Mouse (Mus musculus): Measurements from ENCODE around the gene Oaf. TPM values are rescaled to one million over a fixed set of nuclear protein-coding genes. Genes with fewer than 3 reads are reported as not detected.

Gene Oaf
- polyA plus RNA-seq, 1 experiment from 2014 or later, result 28.0 TPM

GRCm38 (mm10) chr9:43222429-43222715 is 17.3 kb downstream of the Oaf start:
- Histone ChIP-seq H3K27me3 (replicated peaks) (no peaks in the 10 kb centered on the region), H3K4me1 (peaks cover 34% of the 10 kb centered on the region), H3K9ac (no peak overlapping the region), H3K4me2 (no peak overlapping the region), H3K4me3 (no peak overlapping the region), H3K27ac (replicated peaks) (no peak overlapping the region), H3K9me3 (no peaks in the 10 kb centered on the region), H3K36me3 (peaks cover 40% of the 10 kb centered on the region)
- ATAC-seq (ENCODE audit: extremely low read depth, insufficient number of reproducible peaks, low FRiP score, low TSS enrichment), result no peak
- 54% methylated on average over 8 of the region's 8 CpGs for WGBS

- no peaks in the 10 kb centered on the region for H3K9me3 ChIP-seq
- H3K9ac ChIP-seq, result no peak overlapping the region
- H3K4me3 ChIP-seq, result no peak overlapping the region
- no peak overlapping the region for H3K27ac ChIP-seq (replicated peaks)
- 44% methylated on average over 18 of the region's 18 CpGs for WGBS
- no peak overlapping the region for H3K4me2 ChIP-seq
- H3K36me3 ChIP-seq, result peaks cover 40% of the 10 kb centered on the region
- no peak for ATAC-seq (ENCODE audit: extremely low read depth, insufficient number of reproducible peaks, low FRiP score, low TSS enrichment)
- H3K27me3 ChIP-seq (replicated peaks), result no peaks in the 10 kb centered on the region
- peaks cover 31% of the 10 kb centered on the region for H3K4me1 ChIP-seq
These were observed 17.9 kb downstream of the Oaf start for GRCm38 (mm10) chr9:43221643-43222428.

GRCm38 (mm10) chr9:43210771-43211450 is 28.8 kb downstream of the Oaf start:
- peaks cover 37% of the 10 kb centered on the region for H3K27me3 ChIP-seq (replicated peaks)
- peak overlapping the region; percentile 52 for H3K4me2 ChIP-seq
- H3K4me1 ChIP-seq, result peaks cover 27% of the 10 kb centered on the region
- no peak overlapping the region for H3K4me3 ChIP-seq
- 23% methylated on average over 11 of the region's 11 CpGs for WGBS
- peak overlapping the region; percentile 48 for H3K27ac ChIP-seq (replicated peaks)
- ATAC-seq (ENCODE audit: extremely low read depth, insufficient number of reproducible peaks, low FRiP score, low TSS enrichment), result peak; percentile 42; the same call in 1 of the 2 replicates
- no peaks in the 10 kb centered on the region for H3K9me3 ChIP-seq
- no peaks in the 10 kb centered on the region for H3K36me3 ChIP-seq
- H3K9ac ChIP-seq, result peak overlapping the region; percentile 62

DNA sequence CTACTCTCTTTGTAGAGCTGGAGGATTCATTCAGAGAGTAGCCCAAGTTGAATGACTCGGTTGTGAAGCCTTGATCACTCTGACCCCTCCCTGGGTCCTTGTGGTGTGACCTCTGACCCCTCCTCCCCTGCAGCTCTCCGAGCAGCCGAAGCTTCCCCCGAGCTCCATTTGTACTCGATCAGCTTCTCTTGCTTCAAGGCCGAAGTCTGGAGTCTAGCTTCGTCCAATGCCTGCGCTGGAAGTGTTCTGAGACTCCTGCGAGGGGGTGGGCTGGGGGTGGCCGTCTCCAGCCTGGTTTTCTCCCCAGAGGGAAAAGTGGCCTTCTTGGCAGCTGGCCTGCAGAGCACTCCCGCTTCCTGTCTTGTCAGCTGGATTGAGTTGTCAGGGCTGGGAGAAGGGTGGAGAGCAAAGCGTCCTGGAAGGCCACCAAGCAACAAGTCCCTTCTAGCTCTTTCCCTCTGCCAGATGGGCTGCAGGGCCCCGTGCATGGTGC is 29.5 kb downstream of the Oaf start, which contains the start of gene Pou2f3:
TSS of gene Pou2f3 (minus strand) at position 180 of the 493 bp plus-strand sequence.
- peak within 1 kb of the TSS; percentile 48 for H3K27ac ChIP-seq (replicated peaks)
- H3K4me1 ChIP-seq, result peaks cover 33% of the 10 kb centered on the region
- ATAC-seq (ENCODE audit: extremely low read depth, insufficient number of reproducible peaks, low FRiP score, low TSS enrichment), result no peak
- H3K27me3 ChIP-seq (replicated peaks), result peaks cover 44% of the 10 kb centered on the region
- H3K36me3 ChIP-seq, result no peaks in the 10 kb centered on the region
- 9% methylated on average over 13 of the region's 13 CpGs for WGBS
- H3K4me2 ChIP-seq, result peak within 1 kb of the TSS; percentile 52
- H3K9ac ChIP-seq, result peak within 1 kb of the TSS; percentile 62
- H3K9me3 ChIP-seq, result no peaks in the 10 kb centered on the region
- peak within 1 kb of the TSS; percentile 14 for H3K4me3 ChIP-seq

- H3K9me3 ChIP-seq, result no peaks in the 10 kb centered on the region
- peak overlapping the region; percentile 71 for H3K4me2 ChIP-seq
- H3K4me1 ChIP-seq, result peaks cover 28% of the 10 kb centered on the region
- WGBS, result 3% methylated on average over 15 of the region's 15 CpGs
- H3K4me3 ChIP-seq, result peak overlapping the region; percentile 45
- no peak overlapping the region; the same call in 1 of the 2 replicates for H3K9ac ChIP-seq
- H3K27ac ChIP-seq (replicated peaks), result no peak overlapping the region
- H3K27me3 ChIP-seq (replicated peaks), result peaks cover 78% of the 10 kb centered on the region
- no peaks in the 10 kb centered on the region for H3K36me3 ChIP-seq
- no peak for ATAC-seq (ENCODE audit: extremely low read depth, insufficient number of reproducible peaks, low FRiP score, low TSS enrichment)
These were observed 33.7 kb downstream of the Oaf start for GRCm38 (mm10) chr9:43206022-43206390.

DNA sequence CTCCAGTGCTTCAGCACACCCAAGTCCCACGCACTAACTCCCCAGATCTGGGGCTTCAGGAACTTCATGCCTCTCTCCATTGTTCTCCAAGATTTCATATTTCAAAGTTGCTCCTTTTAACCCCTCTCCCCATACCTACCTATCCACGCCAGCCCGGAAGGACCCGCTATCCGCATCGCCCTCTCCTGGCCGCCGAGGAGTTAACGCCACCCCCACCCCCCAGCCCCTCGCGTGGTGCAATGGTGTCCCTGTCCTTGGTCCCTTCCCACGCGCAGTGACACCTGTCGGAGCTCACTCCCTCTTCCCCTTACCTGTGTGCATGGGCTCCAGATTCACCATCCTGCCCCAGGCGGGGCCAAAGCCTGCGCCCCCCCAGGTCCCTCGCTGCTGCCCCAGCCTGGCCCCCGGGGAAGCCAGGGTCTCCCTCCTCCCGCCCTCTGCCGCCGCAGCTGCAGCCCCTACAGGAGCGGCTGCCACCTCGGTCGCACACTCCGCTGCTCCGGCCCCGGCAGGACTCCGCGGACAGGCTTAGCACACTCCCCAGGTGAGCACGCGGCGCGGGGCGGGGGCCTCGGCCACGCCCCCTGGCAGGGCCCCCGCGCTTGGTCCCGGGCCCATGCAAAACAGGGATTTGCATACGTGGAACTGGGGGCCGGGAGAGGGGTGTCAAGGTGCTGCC is 34.2 kb downstream of the Oaf start:
- peaks cover 83% of the 10 kb centered on the region for H3K27me3 ChIP-seq (replicated peaks)
- H3K4me2 ChIP-seq, result peak overlapping the region; percentile 71
- H3K4me1 ChIP-seq, result peaks cover 23% of the 10 kb centered on the region
- no peak overlapping the region for H3K27ac ChIP-seq (replicated peaks)
- H3K36me3 ChIP-seq, result no peaks in the 10 kb centered on the region
- WGBS, result 2% methylated on average over 41 of the region's 41 CpGs
- no peaks in the 10 kb centered on the region for H3K9me3 ChIP-seq
- ATAC-seq (ENCODE audit: extremely low read depth, insufficient number of reproducible peaks, low FRiP score, low TSS enrichment), result no peak
- peak overlapping the region; percentile 64; the same call in 1 of the 2 replicates for H3K9ac ChIP-seq
- peak overlapping the region; percentile 45 for H3K4me3 ChIP-seq

DNA sequence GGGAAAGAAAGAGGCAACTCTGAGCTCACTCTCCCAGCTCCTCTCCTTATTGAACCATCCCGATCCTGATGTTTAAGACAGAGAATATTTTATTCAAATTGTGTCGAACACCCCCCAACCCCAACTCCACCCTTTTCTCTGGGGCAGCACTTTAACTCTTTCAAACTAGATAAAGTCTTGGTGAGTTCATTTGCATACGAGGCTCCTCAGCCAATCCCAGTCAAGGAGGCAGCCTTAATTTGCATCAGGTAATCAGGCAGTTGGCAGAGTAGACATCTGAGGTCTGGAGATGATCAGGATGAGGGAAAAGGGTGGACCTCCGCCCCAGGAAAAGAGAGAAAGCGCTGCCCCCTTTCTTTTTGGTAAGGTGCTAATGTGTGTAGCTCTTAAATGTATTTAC is 39.5 kb downstream of the Oaf start:
- Histone ChIP-seq H3K4me2 (peak overlapping the region; percentile 32), H3K4me1 (peaks cover 7% of the 10 kb centered on the region), H3K4me3 (no peak overlapping the region), H3K27ac (replicated peaks) (no peak overlapping the region), H3K27me3 (replicated peaks) (peaks cover 87% of the 10 kb centered on the region), H3K9me3 (no peaks in the 10 kb centered on the region), H3K36me3 (no peaks in the 10 kb centered on the region), H3K9ac (no peak overlapping the region)
- ATAC-seq (ENCODE audit: extremely low read depth, insufficient number of reproducible peaks, low FRiP score, low TSS enrichment), result no peak
- WGBS, result 7% methylated on average over 5 of the region's 5 CpGs

- ATAC-seq (ENCODE audit: extremely low read depth, insufficient number of reproducible peaks, low FRiP score, low TSS enrichment), result no peak
- Histone ChIP-seq H3K27ac (replicated peaks) (no peak overlapping the region), H3K27me3 (replicated peaks) (peaks cover 62% of the 10 kb centered on the region), H3K36me3 (no peaks in the 10 kb centered on the region), H3K4me1 (no peaks in the 10 kb centered on the region), H3K9ac (no peak overlapping the region), H3K4me3 (no peak overlapping the region), H3K4me2 (no peak overlapping the region), H3K9me3 (no peaks in the 10 kb centered on the region)
- WGBS, result 15% methylated on average over 9 of the region's 9 CpGs
These were observed 45.7 kb downstream of the Oaf start for GRCm38 (mm10) chr9:43194001-43194400.

DNA sequence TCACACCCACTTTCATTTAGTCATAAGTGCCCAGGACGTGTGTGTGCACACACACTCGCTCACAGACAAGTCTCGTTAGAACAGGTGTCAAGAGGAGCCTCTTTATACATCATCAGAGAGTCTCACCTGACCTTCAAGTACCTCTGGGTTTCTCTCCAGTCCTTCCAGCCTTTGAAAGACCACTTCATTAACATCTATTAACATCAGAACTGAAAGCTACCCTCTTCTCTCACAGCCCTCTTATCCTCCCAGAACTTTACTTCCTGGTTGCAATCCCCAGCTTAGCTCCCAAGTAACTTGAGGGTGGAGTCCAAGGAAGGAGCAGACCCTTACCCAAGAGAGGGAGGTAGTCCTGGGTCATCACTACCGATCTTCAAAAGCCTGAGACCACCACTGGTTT is 48.1 kb downstream of the Oaf start:
- no peaks in the 10 kb centered on the region for H3K9me3 ChIP-seq
- H3K36me3 ChIP-seq, result no peaks in the 10 kb centered on the region
- H3K27ac ChIP-seq (replicated peaks), result no peak overlapping the region
- no peak overlapping the region for H3K9ac ChIP-seq
- 49% methylated on average over 4 of the region's 4 CpGs for WGBS
- ATAC-seq (ENCODE audit: extremely low read depth, insufficient number of reproducible peaks, low FRiP score, low TSS enrichment), result no peak
- no peak overlapping the region for H3K4me3 ChIP-seq
- H3K27me3 ChIP-seq (replicated peaks), result peaks cover 58% of the 10 kb centered on the region
- H3K4me2 ChIP-seq, result no peak overlapping the region
- no peaks in the 10 kb centered on the region for H3K4me1 ChIP-seq

DNA sequence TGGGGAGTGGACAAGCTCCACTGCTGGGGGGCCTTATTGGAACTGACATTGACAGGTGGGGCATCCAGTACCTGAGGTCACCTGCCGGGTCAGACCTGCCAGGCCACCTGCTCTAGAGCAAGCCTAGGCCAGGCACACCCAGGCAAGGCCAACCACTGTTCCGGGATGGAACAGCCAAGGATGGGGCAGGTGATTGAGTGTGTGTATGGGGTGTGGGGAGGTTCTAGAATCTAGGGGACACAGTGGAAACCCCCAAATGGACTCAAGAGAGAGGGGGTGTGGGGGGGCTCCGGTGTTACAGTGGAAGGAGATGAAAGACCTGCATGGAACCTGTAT is 50.7 kb downstream of the Oaf start:
- no peak for ATAC-seq (ENCODE audit: extremely low read depth, insufficient number of reproducible peaks, low FRiP score, low TSS enrichment)
- Histone ChIP-seq H3K4me1 (no peaks in the 10 kb centered on the region), H3K27ac (replicated peaks) (no peak overlapping the region), H3K9ac (no peak overlapping the region), H3K9me3 (no peaks in the 10 kb centered on the region), H3K4me3 (no peak overlapping the region), H3K36me3 (no peaks in the 10 kb centered on the region), H3K4me2 (no peak overlapping the region), H3K27me3 (replicated peaks) (peaks cover 38% of the 10 kb centered on the region)
- 44% methylated on average over 3 of the region's 3 CpGs for WGBS

GRCm38 (mm10) chr9:43188309-43189020 is 51.2 kb downstream of the Oaf start:
- H3K36me3 ChIP-seq, result no peaks in the 10 kb centered on the region
- H3K27me3 ChIP-seq (replicated peaks), result peaks cover 32% of the 10 kb centered on the region
- WGBS, result 62% methylated on average over 12 of the region's 12 CpGs
- H3K9me3 ChIP-seq, result no peaks in the 10 kb centered on the region
- no peak overlapping the region for H3K9ac ChIP-seq
- H3K4me2 ChIP-seq, result no peak overlapping the region
- no peak overlapping the region for H3K27ac ChIP-seq (replicated peaks)
- no peaks in the 10 kb centered on the region for H3K4me1 ChIP-seq
- no peak overlapping the region for H3K4me3 ChIP-seq
- ATAC-seq (ENCODE audit: extremely low read depth, insufficient number of reproducible peaks, low FRiP score, low TSS enrichment), result no peak
